Mouse (Mus musculus) cerebellum, adult 8-10 months (tissue): ENCODE data around the gene Bbs2.
A peak's percentile ranks its signal among the peaks of the same experiment; 100 is the strongest.
"Not testable (repeated sequence)": the region's sequence is repeated elsewhere in the genome, so short reads cannot be mapped to it uniquely, and the experiment has no call there.

Experiments used
- DNase-seq: peaks from one replicate; pipeline ENCODE4 v3.0.0; 2022

The Bbs2 gene

DNA sequence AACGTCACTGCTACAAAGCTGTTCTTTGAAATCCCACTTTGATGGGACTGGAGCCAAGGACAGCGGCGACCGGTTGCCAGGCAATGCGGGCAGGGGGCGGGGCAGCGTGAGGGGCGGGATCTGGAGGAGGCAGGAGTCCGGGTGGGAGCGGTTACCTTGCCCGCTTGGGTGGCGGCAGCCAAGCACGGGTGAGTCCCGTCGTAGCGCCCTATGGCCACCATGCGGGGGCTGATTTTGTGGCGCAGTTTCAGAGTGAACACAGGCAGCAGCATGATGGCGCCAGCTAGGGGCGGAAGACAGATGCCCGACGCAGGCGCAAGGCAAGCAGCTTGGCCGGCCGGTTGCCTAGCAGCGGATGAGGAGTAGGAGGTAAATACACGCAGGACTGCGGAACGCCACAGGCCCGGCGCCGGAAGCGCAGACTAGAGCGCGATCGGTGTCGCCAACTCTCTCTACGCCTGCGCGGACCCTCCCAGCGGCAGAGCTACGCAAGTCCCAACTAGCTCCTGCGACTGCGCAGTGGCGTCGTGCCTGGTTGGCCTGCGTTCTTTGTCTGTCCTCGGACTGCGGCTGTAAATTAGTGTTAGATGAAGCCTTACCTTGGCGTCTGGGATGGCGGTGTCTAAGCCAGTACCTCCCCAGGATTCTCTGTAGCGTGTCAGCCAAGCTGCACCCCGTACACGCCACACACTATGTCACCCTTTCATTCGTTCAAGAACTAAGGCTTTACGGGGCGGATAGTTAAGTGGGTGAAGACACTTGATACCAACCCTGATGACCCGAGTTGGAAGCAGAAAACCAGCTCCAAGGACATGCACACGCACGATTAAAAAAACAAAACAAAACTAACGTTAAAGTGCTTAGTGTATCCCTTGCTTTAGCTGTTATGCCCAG lies at the start of gene Bbs2:
TSS of gene Bbs2 (minus strand) at position 848 of the 894 bp plus-strand sequence.
- DNase-seq = peak; percentile 99

DNA sequence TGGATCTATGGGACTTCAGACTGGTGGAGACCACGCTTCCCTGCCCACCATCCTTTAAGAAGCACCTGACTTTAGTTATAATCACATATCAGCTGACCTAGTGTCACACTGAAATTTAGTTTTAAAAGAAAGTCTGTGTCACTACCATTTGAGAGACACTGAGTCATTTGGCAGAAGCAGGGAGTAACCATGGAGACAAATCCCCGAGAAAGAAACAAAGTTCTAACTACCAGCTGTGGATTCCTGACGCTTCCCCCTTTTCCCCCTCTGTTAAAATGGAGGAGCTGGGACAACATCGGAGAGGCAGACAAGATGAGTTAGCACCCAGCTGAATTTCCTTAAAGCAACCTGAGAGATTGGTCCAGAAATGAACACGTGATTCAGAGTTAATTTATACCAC lies 49.5 kb upstream of the Bbs2 start:
- DNase-seq = no peak

DNA sequence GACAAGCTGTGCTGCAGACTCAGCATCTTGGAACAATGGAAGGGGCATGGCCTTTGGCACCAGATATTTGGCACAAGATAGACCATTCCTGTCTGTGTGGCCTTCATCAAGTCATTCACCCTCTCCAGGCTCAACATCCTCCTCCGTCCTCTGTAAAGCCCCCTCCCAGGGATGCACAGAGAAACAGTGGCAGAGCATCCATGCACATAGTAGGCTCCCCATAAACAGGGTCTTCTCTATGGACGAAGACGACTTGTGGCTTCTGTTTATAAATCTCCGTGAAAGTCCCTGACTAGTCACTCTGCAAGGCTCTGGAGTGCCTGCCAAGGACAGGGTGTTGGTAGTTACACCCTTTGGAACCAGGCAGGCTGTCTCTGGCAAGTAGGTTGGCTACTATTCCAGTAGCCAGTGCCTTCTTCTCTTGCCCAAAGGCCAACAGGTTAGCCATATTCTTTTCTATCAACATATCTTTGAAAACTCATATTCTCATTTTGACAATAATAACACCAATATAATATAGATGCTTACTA lies 41.6 kb upstream of the Bbs2 start:
- DNase-seq = no peak

DNA sequence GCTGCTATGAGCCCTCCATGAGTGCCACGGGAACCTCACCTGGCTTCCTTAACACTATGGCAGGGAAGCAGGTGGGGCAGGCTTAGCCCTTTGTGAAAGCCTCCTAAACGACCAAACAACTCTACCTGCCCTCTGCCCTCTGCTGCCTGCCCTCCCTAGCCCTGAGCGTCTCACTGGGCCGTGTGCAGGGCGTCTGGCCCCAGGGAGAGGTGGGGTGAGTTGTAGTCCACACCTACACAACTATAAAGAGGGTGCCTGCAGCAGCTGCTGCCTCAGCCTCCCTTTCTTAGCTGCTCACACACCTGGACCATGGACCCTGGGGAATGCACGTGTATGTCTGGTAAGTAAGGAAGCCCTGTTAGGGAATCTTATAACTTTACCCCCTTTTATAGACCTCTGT lies 38.2 kb upstream of the Bbs2 start, which contains the start of gene Mt4:
TSS of gene Mt4 (plus strand) at position 265 of the 400 bp plus-strand sequence.
- no peak for DNase-seq

DNA sequence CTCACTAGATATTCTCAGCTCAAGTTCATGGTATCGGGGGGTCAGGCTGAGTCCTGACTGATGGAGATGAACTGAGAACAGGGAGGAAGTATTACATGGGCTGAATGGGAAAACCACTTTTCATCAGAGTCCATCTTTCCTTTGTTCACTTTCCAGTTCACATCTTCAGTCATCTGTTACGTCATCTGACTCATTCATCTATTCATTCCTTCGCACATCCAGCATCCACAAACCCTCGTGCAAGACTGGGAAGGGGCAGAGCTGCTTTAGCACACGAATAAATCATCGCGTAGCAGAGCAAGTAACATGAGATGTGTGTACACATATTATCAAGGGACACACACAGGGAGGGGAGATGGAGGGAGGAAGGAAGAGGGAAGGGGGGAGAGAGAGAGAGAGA lies 37.5 kb upstream of the Bbs2 start:
- DNase-seq = no peak

DNA sequence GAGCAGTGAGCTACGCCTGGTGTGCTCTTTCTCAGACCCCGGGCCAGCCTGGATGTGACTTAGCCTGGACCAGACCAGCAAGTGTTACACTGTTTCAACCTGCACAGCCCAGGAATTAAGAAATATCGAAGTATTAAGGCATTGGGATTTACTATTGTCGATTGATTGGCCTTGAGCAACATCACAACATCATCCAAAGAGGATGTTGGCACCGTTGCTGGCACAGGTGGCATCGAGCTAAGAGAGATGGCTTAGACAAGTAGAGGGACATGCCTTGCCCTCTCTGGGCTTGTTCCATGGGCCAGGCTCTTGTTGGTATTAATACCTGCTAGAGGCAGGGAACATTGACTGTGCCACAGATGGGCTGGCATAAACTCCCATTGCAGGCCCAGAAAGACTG lies 36.8 kb upstream of the Bbs2 start:
- DNase-seq = no peak

DNA sequence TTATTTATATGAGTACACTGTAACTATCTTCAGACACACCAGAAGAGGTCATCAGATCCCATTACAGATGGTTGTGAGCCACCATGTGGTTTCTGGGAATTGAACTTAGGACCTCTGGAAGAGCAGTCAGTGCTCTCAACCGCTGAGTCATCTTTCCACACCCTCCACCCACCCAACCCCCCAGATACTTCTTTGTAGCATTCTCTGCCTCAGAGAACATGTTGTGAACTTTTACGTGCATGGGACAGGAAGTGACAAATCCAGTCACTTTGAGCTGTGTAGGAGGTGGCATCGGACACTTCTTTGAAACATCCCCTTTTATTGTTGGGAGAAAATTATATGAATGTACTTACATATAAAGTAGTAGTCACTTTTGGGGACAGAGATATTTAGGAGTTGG lies 35.9 kb upstream of the Bbs2 start:
- not testable (repeated sequence) for DNase-seq

DNA sequence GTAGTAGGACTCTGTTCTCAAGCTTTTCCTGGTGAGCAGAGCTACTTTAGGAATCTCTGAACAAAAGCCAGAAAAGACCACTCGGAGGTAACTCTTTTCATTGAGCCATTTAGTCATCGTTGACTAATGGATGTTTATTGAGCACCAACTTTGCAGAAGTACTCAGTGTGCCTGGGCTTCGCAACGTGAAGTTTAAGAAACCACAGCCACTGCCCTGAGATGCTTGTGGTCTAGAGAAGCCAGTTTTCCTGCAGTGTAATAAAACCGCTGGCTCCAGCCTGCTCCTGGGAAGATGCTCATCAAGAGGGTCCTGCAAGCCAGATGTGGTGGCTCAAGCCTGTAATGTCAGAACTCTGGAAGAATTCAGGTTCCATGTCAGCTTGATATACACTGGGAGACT lies 33.4 kb upstream of the Bbs2 start:
- DNase-seq = no peak

DNA sequence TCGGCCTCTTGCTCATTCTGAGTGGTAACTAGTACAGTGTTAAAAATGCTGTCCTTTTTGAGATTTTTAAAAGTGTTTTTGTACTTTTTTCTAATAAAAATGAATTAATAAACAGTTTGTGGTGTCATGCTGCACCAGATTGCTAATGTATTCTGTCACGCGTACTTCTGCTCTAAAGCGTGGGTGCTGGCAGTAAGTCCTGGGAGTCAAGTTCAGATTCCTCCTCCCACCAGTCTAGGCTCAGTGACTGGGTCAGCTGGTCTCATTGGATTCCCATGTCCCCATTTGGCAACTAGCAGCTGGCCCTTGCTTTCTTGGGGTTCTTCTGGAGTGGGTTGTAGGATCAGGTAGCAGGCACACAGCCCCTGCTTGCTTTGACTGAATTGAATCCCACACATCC lies 31.4 kb upstream of the Bbs2 start:
- no peak for DNase-seq

DNA sequence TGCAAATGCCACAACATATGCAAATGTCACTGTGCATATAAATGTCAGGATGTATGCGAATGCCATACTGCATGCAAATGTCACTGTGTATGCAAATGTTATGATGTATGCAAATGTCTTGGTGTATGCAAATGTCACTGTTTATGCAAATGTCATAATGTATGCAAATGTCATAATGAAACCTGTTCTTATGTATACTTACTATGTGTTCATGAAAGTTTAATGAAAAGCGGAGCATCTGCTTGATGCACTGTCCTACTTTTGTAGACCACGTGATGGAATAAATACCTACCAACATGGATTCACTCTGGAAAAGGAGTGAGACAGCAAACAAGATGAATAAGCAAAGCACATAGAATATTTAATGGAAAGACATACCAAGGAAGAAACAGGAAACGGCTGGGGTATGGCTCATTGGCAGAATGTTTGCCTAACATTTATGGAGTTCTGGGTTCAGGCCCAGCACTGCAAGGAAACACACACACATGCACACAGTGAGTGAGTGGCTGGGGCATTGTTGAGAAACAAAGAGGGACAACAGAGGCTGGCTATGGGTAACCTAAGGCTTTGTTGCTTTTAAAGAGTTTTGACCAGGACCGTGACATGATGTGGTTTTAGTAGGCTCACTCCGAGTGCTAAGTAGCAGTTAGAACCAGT lies 30.5 kb upstream of the Bbs2 start:
- no peak for DNase-seq

DNA sequence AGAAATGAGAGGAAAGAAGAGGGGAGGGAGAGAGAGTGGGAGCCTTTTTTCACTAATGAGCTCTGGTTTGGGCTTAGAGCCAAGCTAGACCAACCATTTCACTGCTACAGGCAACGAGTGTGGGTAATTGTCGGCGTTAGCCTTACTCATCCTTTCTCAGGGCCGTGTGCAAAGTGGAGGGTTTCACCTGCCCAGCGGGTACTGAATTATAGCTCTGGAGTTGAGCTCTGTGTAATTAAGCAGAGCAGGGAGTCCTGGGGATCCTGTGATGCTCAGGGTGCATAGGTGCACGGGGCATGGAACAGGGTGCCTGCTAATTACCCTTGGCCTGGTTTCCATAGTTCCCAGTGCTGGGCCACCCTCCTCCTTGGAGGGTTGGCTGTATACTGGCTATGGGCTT lies 29.0 kb upstream of the Bbs2 start:
- no peak for DNase-seq

DNA sequence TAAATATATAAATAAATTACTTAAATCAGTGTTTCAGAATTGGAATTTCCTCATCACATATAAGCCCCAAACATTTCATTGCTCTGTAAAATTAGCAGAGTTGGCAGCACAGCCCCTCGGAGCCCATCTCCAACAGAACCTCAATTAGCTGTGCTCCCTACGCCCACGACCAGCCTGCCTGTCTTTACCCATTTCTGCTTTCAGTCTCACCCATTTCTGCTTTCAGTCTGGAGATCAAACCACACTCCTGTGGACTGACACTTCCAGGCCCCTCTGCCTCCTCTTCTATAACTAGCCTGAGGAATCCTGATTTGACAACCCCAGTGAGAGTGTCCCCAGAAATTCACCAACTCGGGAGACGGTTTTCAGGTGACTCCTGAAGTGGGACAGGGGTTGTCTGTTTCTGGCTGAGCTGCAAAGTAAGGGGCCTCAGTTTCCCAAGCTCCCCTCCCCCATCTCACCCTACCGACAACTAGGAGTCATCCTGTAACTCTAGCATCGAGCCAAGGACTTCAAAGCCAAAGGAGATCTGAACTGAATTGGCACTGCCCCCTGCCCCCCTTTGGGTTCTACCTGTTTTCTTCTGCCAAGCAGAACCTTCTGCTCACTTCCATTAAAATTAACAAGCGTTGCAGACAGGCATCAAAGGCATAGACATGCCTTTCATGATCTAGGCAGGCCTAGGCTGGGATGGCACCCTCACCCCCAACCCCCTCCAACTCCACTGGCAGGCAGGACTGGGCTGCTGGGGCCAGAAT lies 24.2 kb upstream of the Bbs2 start:
- DNase-seq = no peak

DNA sequence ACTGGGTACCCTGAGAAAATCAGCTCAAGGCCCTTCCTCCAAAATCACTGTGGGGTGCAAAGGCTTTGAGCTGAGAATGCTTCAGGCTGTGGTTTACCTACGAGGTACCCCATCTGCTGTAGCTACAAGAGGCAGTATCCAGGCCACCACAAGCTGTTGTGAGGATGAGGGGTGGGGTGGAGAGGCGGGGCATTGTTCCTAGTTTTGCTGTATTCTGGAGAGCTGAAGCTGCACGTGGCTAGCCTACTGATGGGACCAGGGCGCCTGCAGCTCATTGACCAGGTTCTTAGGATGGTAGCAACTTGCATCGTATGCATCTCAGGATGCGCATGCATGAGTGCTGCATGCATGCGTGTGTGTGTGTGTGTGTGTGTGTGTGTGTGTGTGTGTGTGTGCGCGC lies 22.9 kb upstream of the Bbs2 start:
- DNase-seq = no peak

DNA sequence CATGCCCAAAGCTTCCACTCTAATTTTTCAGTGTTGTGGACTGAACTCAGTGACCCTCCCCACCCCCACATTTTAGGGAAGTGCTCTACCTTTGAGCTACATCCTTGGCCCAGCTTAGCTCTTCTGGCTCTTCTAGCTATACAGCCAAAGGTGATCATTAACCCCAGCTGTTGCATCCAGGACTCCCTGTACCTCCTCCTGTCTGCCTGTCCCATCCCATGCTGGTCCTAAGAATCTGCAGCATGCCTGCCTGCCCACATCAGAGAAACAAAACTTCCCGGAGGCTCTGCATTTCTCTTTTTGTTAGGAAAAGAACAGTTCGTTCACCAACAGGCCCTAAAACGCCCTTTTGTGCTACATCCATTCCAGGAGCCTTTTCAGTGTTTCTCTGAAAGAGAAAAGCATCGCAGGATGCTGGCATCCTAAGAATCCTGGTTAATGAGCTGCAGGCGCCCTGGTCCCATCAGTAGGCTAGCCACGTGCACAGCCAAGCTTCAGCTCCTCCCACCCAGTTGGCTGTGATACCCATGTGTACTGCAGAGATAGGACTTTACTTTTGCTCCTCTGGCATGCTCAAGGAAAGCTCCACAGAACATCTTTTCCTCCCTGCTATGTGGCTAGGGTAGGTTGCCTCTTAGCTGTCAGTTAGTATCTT lies 20.2 kb upstream of the Bbs2 start:
- DNase-seq = no peak

DNA sequence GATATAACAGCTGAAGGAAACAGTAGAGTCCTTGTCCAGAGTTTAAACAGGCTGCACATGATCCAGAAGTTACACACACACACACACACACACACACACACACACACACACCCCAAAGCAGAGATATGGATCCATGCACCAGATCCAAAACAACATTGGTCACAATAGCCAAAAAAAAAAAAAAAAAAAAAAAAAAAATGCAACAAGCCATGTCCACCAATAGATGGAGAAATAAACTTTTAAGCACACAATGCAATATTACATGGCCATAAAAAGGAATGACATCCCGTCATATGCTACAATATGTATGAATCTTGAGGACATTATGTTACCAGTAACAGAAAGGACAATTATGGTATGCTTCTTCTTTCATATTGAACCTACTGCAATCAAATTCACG lies 15.2 kb upstream of the Bbs2 start:
- no peak for DNase-seq

DNA sequence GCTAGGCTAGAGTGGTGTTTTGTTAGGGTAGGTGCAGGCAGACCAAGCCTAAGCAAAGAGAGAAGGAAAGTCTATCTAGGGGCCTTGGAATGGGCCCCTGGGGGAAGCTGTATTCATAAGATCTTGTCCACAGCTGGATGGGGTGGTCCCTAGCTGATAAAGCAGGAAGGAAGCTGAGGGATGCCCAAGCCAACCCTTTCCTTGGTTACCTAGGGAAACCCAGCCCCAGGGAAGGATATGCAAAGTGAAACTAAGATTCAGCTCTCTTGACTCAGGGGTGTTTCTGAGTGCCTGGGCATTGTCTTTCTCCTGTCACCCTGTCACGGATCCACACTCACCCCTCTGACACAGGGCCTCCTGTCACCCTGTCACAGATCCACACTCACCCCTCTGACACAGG lies 14.7 kb upstream of the Bbs2 start:
- no peak for DNase-seq

DNA sequence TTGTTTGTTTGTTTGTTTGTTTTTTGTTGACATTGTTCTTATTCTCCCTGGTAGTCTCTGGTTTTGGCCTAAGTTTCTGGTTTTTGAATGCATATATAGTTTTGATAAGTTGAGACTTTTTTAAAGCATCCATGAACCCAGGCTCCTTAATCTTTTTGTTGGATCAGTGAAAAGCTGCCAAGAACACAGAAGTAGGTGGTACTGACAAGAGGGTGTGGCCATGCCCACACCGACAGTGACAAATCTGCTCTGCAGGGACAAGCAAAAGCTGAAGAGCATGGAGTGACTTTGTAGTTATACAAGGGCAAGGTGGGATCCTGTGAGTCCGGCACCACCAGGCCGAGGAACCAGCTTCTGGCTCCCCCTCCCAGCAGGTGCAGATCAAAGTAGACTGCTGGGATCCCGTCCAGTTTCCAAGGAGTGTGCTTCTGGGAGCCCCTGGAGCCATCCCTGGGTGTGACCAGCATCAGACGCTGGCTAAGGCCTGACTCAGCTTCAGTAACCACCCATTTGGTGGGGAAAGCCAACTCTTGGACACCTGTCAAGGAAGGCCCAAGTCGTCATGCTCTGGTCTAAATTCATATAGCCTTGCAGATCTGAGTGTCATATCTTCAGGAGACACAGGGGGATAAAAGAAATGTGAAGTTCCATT lies 11.9 kb upstream of the Bbs2 start:
- no peak for DNase-seq

DNA sequence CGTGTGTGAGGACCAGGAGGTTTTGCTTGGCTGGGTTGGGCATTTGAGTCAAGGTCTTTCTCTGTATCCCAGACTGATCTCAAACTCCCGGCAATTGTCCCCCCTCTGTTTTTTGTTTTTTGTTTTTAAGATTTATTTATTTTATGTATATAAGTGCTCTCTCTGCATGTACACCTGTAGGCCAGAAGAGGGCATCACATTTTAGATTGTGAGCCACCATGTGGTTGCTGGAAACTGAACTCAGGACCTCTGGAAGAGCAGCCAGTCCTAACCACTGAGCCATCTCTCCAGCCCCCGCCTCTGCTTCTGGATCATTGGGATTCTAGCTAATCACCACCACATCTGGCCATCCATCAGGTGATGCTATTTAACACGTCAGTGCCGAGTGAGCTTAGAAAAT lies 11.1 kb upstream of the Bbs2 start:
- DNase-seq = no peak

DNA sequence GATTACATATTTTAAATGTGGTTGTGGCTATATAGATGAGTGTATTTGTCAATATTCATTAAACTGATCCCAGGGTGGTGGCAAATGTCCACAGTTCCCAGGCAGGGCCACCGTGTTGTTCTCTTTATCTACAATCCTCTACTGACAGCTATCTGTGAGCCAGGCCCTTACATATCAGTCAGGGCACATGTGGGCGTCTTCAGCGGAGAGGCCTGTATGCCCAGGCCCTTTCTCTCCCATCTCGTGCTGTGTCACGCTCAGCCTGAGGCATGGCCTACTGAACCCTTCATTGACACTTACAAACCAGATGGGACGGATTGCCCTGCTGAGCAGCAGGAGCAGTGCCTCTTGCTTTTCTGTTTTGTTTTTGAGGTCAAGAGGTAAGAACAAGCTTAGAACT lies 10.7 kb upstream of the Bbs2 start:
- no peak for DNase-seq

DNA sequence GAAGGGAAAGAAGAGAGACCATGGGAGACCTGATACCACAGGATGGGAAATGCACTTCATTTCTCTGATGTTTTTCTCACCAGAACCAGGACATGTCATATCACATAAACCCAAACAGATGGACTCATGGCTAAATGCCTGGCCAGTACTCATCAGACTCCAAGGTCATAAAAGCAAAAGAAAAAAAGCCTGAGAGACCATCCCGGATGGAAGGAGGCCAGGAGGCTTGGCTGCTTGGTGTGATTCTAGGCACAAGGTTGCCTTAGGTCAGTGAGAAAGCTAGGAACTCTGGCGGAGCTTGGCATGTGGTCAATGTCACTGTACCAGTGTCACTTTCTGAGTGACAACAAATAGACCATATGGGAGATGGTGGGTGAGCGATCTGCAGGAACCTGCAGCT lies 9.1 kb upstream of the Bbs2 start:
- DNase-seq = no peak

DNA sequence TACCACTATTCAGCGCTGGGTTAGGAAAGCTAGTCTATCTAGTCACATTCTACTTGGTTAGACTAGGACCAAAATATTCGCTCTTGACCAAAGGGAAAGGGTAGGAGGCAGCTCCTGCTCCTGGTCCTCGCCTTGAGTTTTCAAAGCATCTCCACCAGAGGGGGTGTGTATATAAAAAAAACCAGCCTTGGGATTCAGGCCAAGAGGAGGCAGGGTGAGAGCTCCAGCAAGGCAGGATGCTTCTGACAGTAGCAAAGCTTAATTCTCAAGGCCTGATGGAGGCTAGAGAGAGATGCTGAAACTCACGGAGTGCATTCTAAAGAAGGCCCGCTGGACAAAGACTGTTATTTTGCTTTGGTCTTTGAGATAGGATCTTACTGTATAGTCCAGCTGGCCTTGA lies 5.4 kb upstream of the Bbs2 start:
- DNase-seq = no peak

DNA sequence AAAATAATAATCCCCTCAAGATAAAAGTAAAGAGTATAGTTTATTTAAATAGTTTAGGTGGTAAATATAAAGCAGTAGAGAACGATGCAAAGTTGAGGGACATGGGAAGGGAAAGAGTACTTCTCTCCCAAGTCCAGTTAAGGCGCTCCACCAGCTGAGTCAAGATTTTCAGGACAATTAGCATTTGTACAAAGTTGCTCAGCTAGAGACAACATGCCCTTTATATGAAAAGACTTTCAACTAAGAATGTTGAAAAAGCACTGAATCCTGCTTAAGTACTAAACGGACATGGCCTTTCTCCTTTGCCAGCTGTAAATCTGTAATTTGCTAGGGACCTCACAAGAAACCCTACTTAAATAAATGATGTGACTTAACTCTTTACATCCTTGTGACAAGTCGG lies 268 bp upstream of the Bbs2 start:
- no peak for DNase-seq
